Mouse (Mus musculus): ENCODE measurements around the gene Slc25a34. TPM values are rescaled to one million over a fixed set of nuclear protein-coding genes. Genes with fewer than 3 reads are reported as not detected.

Gene Slc25a34
- total and polyA plus RNA-seq, 3 experiments, result 4.3 to 14.2 (median 9.2) TPM

DNA sequence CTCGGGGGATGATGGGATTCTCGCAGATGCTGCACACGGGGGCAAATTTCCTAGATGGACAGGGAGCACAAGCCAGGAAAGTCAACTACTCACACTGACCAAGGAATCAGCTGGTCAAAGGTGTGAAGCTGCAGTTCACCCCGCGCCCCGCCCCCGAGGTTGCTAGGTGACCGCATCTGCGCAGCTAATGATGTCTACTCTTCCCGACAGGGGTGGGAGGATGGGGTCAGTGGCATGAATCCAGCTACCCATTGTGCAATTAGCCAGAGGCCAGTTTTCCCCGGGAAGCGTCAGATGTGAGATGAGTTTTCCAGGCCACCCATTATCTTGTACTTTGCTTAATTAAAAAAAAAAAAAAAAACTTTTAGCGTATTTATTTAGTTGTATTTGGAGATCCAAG lies 42.6 kb downstream of the Slc25a34 start:
- DNase-seq, result no peak

DNA sequence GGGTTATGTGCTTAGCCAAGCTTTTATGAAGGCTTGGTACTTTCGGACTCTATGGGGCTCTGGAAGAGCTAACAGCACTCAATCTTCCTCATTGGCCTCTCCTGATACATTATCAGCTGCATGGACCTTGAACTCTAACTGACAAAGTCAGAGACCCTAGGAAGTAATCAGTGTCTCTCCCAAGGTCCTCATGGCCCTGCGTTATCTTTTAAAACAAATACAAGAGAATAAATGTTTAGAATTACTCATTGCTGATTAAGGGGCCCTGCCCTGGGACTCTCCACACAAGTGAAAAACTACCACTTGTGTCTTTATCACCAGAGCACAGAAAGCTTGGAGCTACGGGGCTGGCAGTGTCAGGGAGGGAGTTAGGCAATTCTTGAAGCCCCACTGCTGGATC lies 44.8 kb downstream of the Slc25a34 start:
- peak; percentile 51 for DNase-seq

DNA sequence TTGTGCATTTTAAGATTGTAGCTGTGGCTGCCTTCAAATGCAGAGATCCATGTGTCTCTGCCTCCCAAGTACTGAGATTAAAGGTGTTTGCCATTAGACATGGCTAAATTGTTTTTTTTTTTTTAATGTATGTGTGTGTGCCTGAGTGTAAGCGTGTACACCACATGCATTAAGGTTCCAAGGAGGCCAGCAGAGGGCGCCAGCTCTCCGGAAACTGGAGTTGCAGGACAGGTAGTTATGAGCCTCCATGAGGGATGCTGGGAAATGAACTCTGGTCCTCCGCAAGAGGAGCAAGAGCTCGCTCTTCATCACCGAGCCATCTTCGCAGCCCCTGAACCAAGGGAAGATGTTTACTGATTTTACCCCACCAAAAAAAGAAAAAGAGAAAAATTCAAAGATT lies 46.7 kb downstream of the Slc25a34 start:
- no peak for DNase-seq

DNA sequence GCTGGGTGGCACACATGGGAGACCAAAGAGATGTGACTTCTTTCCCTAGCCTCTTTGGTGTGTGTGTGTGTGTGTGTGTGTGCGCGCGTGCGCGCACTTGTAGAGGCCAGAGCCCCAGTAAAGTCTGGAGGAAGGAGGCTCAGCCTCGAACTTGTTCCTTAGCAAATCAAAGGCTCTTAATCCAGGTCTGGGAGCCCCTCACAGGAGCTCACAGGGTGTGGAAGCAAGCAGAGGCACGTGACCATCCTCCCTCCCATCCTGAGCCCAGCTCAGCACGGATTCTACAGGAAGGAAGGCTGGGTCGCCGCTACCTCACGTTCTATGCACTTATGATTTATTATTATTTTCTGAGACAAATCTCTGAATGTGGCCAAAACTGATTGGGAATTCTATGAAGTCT lies 47.2 kb downstream of the Slc25a34 start:
- DNase-seq, result no peak

DNA sequence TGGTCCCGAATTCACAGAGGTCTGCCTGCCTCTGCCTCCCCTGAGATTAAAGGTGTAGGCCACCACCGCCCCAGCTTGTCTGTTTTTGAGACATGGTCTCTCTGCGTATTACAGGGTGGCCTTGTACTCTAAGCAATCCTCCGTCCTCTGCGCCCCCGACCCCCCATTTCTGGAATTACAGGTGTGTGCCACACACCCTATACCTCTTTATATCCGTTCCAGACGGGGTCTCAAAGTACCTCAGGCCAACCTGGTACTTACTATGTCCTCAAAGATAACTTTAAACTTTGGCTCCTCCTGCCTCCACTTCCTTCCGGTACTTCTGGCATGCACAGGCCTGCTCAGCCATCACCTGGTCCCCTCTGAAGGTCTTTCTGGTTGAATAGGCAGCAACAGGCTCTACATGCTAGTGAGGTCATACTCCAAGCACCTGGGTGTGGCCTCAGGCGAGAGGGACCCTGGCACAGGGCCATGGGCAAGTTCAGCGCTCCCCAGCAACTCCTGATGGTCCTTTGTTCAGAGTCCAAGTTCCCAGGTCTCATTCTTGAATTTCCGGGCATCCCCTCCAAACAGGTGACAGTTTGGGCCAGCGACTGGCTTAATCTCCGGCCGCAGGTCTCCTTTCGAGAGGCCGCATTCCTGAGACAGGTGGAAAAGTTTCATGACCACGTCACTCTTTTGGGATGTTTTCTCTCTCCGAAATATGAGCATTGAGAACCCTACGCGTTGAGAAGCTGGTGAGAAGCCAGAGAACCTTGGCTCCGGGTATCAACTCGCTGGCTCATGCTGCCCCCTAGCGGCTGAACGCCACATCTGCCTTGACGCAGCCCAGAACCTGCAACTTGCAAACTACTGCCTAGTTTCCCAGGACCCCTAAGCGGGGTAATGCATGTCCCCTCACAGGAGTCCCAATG lies 48.6 kb downstream of the Slc25a34 start:
- peak; percentile 90 for DNase-seq

DNA sequence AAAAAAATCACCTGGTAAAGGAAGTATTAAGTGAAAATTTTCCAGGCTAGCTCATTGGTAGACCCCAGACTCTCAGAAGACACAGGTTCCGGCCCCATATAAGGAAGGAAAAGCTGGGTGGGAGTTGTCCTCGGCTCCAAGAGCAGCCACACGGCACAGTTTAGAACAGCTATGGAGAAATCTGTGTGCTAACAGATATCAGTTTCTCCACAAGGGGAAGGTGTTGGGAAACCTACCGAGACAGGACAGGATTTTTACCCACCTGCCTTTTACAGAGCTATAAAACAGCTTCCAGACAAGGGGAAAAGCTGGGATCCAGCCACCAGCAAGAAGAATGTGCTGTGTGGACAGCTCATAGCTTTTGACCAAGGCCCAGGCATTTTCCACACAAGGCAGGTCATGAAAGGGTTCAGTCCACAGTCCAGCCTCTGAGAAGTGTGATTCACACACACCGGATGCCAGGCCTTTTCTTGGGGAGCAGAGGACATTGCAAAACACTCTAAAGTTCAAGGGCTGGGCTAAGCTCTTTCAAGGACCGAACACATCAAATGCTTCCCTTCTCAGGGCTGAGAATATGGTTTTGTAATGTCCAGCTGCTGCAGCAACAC lies 50.2 kb downstream of the Slc25a34 start:
- peak; percentile 93 for DNase-seq

DNA sequence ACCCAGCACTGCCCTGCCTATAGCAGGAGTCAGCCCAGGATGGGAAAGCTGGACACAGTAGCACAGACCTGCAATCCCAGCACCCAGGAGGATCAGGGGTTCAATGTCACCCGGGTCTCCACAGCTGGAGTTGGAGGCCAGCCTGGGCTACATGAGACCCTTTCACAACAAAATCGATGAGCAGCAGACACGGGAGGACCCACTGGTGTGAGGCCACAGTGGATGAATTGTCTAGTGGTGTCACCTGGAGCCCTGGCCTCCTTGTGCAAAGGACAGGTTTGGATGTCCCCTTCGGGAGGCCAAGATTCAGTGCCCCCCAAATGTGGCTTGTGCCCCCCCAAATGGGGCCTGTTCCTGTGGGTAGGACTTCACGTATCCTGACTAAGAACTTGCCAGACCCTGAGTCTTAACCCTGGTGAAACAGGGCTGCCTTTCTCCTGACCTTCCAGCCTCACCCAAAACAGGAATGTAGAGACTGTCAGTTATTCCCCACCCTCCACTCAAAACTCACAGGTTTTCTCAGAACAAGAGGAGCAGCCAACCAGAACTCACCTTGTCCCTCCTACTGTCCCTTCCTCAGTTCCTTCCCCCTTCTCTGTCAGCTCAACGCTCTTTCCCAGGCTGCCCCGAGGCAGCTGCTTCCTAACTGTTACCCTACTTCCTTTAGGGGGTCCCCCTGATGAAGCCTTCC lies 50.8 kb downstream of the Slc25a34 start:
- no peak for DNase-seq

DNA sequence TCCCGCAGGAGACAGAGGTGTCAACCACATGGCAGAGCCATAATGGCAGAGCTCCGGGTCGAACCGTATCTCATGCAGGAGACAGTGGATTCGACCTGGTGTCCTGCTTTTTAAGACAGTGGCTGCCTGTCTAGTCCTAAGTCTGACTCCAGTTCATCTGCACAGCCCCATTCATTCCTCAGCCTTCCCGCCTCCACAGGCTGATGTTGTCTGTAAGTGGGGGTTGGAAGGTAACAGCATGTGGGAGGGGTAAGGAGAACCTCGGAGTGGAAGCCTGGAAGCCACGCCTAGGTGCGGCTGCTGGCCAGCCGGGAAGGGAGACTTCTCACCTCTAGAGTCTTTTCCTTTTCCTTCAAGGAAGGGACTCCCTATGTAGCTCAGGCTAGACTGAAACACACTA lies 51.7 kb downstream of the Slc25a34 start:
- no peak for DNase-seq

DNA sequence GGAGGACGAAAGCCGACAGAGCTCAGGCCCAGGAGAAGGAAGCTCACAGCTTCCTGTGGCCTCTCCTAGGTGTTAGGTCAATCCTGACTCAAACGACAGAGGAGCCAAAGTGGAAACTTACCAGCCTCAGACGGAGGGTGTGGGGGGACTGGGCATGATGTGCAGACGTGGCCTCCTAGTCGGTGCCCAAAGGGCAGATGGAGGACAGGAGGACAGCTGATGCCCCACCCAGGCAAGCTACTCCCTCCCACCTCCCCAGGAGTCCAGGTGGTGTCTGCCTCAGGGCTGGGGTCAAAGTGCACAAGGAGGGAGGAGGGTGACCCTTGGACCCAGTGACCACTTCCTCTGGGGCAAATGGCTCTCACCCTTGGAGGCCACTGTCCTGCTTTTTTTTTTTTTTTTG lies 52.3 kb downstream of the Slc25a34 start:
- peak; percentile 82 for DNase-seq

DNA sequence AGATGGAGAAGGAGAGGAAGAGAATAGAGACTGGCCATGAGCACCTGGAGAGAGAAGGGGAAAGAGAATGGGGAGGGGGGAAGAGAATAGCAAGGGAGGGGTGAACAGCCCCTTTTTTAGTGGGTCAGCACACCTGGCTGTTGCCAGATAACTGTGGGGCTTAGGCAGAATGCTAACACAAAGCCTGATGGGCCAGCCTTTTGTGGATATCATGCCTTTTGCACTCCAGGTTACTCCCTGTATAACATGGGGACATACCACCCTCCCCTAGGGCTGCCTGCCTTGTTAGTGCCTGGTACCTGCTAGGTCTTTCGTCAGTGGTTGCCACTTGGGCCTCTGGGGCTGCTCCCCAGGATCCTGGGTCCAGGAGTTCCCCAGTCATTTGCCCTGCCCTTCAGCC lies 52.8 kb downstream of the Slc25a34 start:
- no peak for DNase-seq

DNA sequence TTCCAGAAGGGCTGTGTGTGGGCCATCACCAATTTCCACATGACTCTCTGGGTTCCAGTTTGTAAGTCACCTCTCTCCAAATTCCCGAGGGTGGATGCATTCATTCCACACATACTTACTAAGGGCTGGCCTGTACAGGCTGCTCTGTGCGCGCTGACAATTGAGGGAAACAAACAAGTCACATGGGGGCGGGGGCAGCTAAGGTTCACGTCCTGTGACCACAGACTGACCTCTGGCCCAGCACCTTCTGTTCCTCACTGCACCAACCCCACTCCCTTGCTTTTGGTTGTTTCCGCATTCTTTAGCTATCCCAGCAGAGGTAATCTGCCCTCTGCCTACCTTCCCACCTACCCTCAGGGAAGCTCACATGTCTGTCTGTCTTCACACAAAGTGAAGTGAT lies 53.6 kb downstream of the Slc25a34 start:
- DNase-seq, result peak; percentile 71

DNA sequence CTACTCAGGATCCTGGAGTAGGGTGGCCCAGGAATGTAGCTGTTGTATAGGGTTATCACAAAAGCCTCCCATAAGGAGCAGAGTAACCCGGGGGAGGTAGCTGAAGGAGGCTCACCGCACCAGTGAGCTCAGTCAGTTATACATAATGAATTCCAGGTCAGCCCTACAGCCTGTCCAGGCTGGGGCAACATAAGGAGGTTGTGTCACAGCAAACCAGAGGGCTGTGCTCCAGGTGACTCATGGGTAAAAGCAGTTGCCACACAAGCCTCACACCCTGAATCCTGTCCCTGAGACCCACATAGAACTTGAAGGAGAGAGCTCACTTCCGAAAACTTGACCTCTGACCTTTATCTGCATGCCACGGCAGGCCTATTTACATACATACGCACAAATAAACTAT lies 54.7 kb downstream of the Slc25a34 start:
- DNase-seq, result peak; percentile 59

Other genes with a start within 250 kb of the Slc25a34 start
- gene Clcnka, start 225.1 kb downstream of the Slc25a34 start, total RNA-seq (2021), result not detected
- gene Clcnka, start 225.1 kb downstream of the Slc25a34 start, polyA plus RNA-seq (2012; rRNA removed), result 0.04 and 0.07 TPM in 2 replicates
- not detected for gene Clcnkb, start 207.8 kb downstream of the Slc25a34 start, total RNA-seq (2021)
- not detected in 2 replicates for gene Clcnkb, start 207.8 kb downstream of the Slc25a34 start, polyA plus RNA-seq (2012; rRNA removed)
- gene Hspb7, start 203.0 kb downstream of the Slc25a34 start, total RNA-seq (2021), result 1 to 10 TPM in 1 of 2 experiments, under 1 TPM in 1; 0.26 to 1.1 TPM
- 1.1 and 1.2 TPM in 2 replicates for gene Hspb7, start 203.0 kb downstream of the Slc25a34 start, polyA plus RNA-seq (2012; rRNA removed)
- under 1 TPM; 0.32 to 0.55 TPM for gene Srarp, start 187.7 kb downstream of the Slc25a34 start, total RNA-seq (2021)
- gene Srarp, start 187.7 kb downstream of the Slc25a34 start, polyA plus RNA-seq (2012; rRNA removed), result 0.22 TPM in 1 of 2 replicates, not detected in the other
- gene Zbtb17, start 179.2 kb downstream of the Slc25a34 start, total RNA-seq (2021), result 10 to 100 TPM; 15.8 to 18.7 TPM
- gene Zbtb17, start 179.2 kb downstream of the Slc25a34 start, polyA plus RNA-seq (2012; rRNA removed), result 26.5 and 34.4 TPM in 2 replicates
- 10 to 100 TPM; 37.8 to 55.3 TPM for gene Spen, start 85.2 kb downstream of the Slc25a34 start, total RNA-seq (2021)
- gene Spen, start 85.2 kb downstream of the Slc25a34 start, polyA plus RNA-seq (2012; rRNA removed), result 63.9 and 76.4 TPM in 2 replicates
- 10 to 100 TPM in 1 of 2 experiments, 1 to 10 TPM in 1; 9.0 to 23.0 TPM for gene Fblim1, start 17.7 kb downstream of the Slc25a34 start, total RNA-seq (2021)
- 10.4 and 12.8 TPM in 2 replicates for gene Fblim1, start 17.7 kb downstream of the Slc25a34 start, polyA plus RNA-seq (2012; rRNA removed)
- gene Tmem82, start 5.2 kb downstream of the Slc25a34 start, total RNA-seq (2021), result 1 to 10 TPM in 1 of 2 experiments, under 1 TPM in 1; 0.93 to 1.6 TPM
- 2.8 TPM in 2 replicates for gene Tmem82, start 5.2 kb downstream of the Slc25a34 start, polyA plus RNA-seq (2012; rRNA removed)
- gene Plekhm2, start 41.1 kb upstream of the Slc25a34 start, total RNA-seq (2021), result 10 to 100 TPM; 47.8 to 73.2 TPM
- 63.1 and 63.4 TPM in 2 replicates for gene Plekhm2, start 41.1 kb upstream of the Slc25a34 start, polyA plus RNA-seq (2012; rRNA removed)
- gene Rsc1a1, start 61.8 kb upstream of the Slc25a34 start, total RNA-seq (2021), result not detected
- gene Rsc1a1, start 61.8 kb upstream of the Slc25a34 start, polyA plus RNA-seq (2012; rRNA removed), result 4.3 and 6.8 TPM in 2 replicates
- 10 to 100 TPM; 38.5 to 78.4 TPM for gene Ddi2, start 99.6 kb upstream of the Slc25a34 start, total RNA-seq (2021)
- 16.8 and 22.1 TPM in 2 replicates for gene Ddi2, start 99.6 kb upstream of the Slc25a34 start, polyA plus RNA-seq (2012; rRNA removed)
- 10 to 100 TPM; 25.7 to 59.4 TPM for gene Agmat, start 122.9 kb upstream of the Slc25a34 start, total RNA-seq (2021)
- gene Agmat, start 122.9 kb upstream of the Slc25a34 start, polyA plus RNA-seq (2012; rRNA removed), result 5.8 and 9.2 TPM in 2 replicates
- 10 to 100 TPM; 21.3 to 29.6 TPM for gene Dnajc16, start 167.1 kb upstream of the Slc25a34 start, total RNA-seq (2021)
- 13.2 and 14.4 TPM in 2 replicates for gene Dnajc16, start 167.1 kb upstream of the Slc25a34 start, polyA plus RNA-seq (2012; rRNA removed)
- 10 to 100 TPM; 18.2 to 22.0 TPM for gene Casp9, start 169.8 kb upstream of the Slc25a34 start, total RNA-seq (2021)
- gene Casp9, start 169.8 kb upstream of the Slc25a34 start, polyA plus RNA-seq (2012; rRNA removed), result 16.6 and 19.3 TPM in 2 replicates
- gene Cela2a, start 202.3 kb upstream of the Slc25a34 start, total RNA-seq (2021), result not detected
- 0.25 and 0.59 TPM in 2 replicates for gene Cela2a, start 202.3 kb upstream of the Slc25a34 start, polyA plus RNA-seq (2012; rRNA removed)
- not detected for gene Ctrc, start 222.5 kb upstream of the Slc25a34 start, total RNA-seq (2021)
- gene Ctrc, start 222.5 kb upstream of the Slc25a34 start, polyA plus RNA-seq (2012; rRNA removed), result not detected in 2 replicates